Mouse (Mus musculus) bone marrow macrophage, adult 2 months (primary cell): Measurements from ENCODE around the gene Car14. TPM values are rescaled to one million over a fixed set of nuclear protein-coding genes. Genes with fewer than 3 reads are reported as not detected.

ENCODE experiments used
- H3K27ac ChIP-seq: 2 replicates; pipeline ENCODE4 v1.5.1; 2012; ENCODE audit warnings: low read depth, low read length; ENCODE audit not compliant: insufficient read depth
- H3K4me1 ChIP-seq: 2 replicates; pipeline ENCODE4 v1.6.1; 2012; ENCODE audit warnings: low read length; ENCODE audit not compliant: control insufficient read depth, insufficient read depth
- H3K4me3 ChIP-seq: 2 replicates; pipeline ENCODE4 v1.5.1; 2012; ENCODE audit warnings: mild to moderate bottlenecking, low read length, moderate library complexity; ENCODE audit not compliant: insufficient read depth
- CTCF ChIP-seq: IDR thresholded peaks from 2 replicates; pipeline ENCODE4 v1.5.1; 2012; ENCODE audit warnings: low read depth, mild to moderate bottlenecking, low read length, moderate library complexity
- POLR2A ChIP-seq: IDR thresholded peaks from 2 replicates; pipeline ENCODE4 v1.6.1; 2012; ENCODE audit warnings: mild to moderate bottlenecking, low read depth, low read length, borderline replicate concordance
- polyA plus RNA-seq: library from polyadenylated mRNA; stranded (reverse); fragments of >200 nt; gene quantifications from 2 replicates; pipeline ENCODE4 v1.2.4, GENCODE M21; 2012; ENCODE audit not compliant: missing spikeins, insufficient read depth, insufficient read length

Car14 gene
- not detected in 2 replicates for polyA plus RNA-seq

GRCm38 (mm10) chr3:95904568-95904967, at the start of gene Car14:
Gene Car14, minus strand, starts transcription at chr3:95904691.
- H3K4me1 ChIP-seq: peaks cover 10% of the 10 kb centered on the region
- peak within 1 kb of the TSS; percentile 27 for H3K4me3 ChIP-seq
- TF ChIP-seq POLR2A (no peak), CTCF (no peak)
- no peak within 1 kb of the TSS for H3K27ac ChIP-seq

DNA sequence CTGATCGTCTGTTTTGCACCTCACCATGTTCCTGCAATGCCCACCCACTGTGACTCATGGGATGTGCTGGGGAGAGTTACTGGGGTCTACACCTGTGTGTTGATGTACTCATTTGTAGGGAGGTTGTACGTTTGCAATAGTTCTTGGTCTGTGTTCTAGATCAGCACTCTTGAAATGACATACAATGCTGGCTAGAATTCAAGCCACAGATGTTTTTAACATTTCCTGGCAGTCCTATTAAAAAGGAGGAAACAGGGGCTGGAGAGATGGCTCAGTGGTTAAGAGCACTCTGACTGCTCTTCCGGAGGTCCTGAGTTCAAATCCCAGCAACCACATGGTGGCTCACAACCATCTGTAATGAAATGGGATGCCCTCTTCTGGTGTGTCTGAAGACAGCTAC, 49.0 kb upstream of the Car14 start:
- Histone ChIP-seq H3K4me1 (peaks cover 30% of the 10 kb centered on the region), H3K4me3 (no peak overlapping the region), H3K27ac (no peak overlapping the region)
- TF ChIP-seq POLR2A (no peak), CTCF (no peak)

- TF ChIP-seq CTCF (no peak), POLR2A (no peak)
- H3K4me3 ChIP-seq: no peak overlapping the region
- H3K27ac ChIP-seq: no peak overlapping the region
- peaks cover 29% of the 10 kb centered on the region for H3K4me1 ChIP-seq
Measured at GRCm38 (mm10) chr3:95953023-95953422, 48.5 kb upstream of the Car14 start.

- H3K4me3 ChIP-seq: peak overlapping the region; percentile 64
- H3K27ac ChIP-seq: peak overlapping the region; percentile 88
- peaks cover 20% of the 10 kb centered on the region for H3K4me1 ChIP-seq
Measured at GRCm38 (mm10) chr3:95951566-95951965, 47.1 kb upstream of the Car14 start.

DNA sequence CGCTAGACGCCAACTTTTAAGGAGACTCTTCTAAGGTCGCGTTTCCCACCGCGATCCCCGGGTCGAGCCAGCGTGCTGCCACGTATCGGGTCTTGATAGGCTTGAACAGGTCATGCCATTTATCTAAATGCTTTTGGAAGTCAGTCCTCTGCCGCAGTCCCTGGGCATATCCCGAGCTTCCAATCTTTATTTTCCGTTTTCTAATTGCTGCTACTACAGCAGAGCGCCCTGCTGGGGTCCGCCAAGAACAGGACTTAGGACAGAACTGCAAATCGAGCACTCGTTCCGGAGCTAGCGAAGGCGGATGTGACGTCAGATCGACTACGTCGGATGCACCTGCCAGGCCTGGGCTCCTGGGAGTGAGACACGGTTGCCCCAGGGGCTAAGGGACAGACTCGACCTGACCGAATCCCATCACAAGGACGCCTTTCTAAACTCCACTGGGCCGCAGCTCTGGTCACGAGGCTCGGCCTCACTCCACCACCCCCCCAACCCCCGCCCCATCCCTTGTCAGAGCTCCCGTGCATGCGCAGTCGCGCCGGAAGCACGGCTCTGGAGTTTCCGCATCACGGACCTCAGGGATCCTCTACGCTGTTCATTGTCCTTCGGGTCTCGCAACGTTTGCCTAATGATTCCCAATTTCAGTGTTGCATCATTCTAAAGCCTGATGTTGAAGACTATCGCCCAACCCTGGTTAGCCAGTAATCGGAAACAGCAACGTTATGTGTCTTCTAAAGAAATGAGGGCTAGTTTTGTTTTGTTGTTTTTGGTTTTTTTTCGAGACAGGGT, 46.5 kb upstream of the Car14 start:
- Histone ChIP-seq H3K27ac (peak overlapping the region; percentile 88), H3K4me3 (peak overlapping the region; percentile 64), H3K4me1 (peaks cover 17% of the 10 kb centered on the region)
- no peak for TF ChIP-seq CTCF
- TF ChIP-seq POLR2A: no peak

- TF ChIP-seq CTCF (no peak), POLR2A (no peak)
- no peak overlapping the region for H3K27ac ChIP-seq
- H3K4me1 ChIP-seq: peaks cover 9% of the 10 kb centered on the region
- H3K4me3 ChIP-seq: no peak overlapping the region
Measured at GRCm38 (mm10) chr3:95948325-95948724, 43.8 kb upstream of the Car14 start.

DNA sequence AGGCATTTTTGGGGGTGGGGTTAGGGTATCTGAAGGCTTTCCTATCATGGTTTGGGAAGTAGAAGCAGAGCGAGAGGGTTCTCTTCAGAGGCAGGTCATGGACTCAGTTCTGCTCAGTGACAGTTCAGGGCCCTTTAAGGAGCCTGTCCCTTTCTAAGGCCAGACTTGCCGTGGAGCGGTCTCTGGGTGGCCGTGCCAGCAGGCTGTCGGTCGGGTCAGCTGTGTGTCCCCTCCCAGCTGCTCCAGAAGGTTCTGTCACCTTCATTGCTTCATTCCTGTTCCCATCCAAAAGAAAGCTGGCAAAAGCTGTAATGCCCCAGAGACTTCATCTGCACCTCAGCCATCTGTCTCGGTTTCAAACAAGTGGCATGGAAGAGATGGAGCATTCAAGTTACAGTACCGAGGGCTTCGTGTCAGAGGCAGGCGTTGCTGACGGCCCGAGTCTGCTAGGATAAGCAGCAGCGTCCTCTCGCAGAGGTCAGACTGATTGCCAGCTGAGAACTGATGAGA, 41.3 kb upstream of the Car14 start:
- no peak for TF ChIP-seq POLR2A
- TF ChIP-seq CTCF: no peak
- H3K4me3 ChIP-seq: no peak overlapping the region
- no peak overlapping the region for H3K27ac ChIP-seq
- peaks cover 5% of the 10 kb centered on the region for H3K4me1 ChIP-seq

DNA sequence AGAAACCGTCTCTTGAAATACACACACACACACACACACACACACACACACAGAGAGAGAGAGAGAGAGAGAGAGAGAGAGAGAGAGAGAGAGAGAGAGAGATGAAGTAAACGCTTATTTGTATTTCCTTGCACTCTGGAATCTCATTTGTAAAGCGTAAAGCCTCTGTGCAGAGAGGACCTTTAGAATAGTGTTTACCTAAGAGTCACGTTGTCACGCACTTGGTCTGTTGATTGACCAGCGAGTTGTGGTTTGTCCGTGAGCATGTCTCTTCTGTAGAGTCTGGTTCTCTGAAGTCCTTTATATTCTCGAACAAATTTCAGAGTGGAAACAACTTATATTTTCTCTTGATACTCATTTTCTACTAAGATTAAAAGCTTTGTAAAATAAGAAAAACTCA, 40.3 kb upstream of the Car14 start:
- Histone ChIP-seq H3K4me3 (no peak overlapping the region), H3K4me1 (peaks cover 5% of the 10 kb centered on the region), H3K27ac (no peak overlapping the region)
- TF ChIP-seq POLR2A (no peak), CTCF (no peak)

- Histone ChIP-seq H3K27ac (no peak overlapping the region), H3K4me3 (no peak overlapping the region), H3K4me1 (peaks cover 5% of the 10 kb centered on the region)
- TF ChIP-seq CTCF: no peak
- TF ChIP-seq POLR2A: no peak
Measured at GRCm38 (mm10) chr3:95943226-95943625, 38.7 kb upstream of the Car14 start.

DNA sequence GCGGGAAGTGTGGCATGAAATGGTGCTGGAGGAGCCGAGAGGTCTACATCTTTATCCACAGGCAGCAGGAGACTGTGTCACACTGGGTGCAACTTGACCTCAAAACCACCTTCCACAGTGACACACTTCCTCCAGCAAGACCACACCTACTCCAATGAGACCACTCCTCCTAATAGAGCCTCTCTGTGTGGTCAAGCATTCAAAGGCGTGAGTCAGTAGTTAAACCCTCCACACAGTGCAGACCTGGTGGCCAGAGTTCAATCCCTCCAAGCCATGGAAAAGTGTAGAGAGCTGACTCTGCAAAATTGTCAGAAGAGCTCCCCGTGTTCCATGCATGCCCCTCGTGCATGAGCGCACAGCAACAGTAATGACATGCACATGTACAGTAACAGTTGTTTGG, 38.3 kb upstream of the Car14 start:
- H3K4me3 ChIP-seq: no peak overlapping the region
- H3K27ac ChIP-seq: no peak overlapping the region
- H3K4me1 ChIP-seq: peaks cover 5% of the 10 kb centered on the region
- no peak for TF ChIP-seq CTCF
- no peak for TF ChIP-seq POLR2A

DNA sequence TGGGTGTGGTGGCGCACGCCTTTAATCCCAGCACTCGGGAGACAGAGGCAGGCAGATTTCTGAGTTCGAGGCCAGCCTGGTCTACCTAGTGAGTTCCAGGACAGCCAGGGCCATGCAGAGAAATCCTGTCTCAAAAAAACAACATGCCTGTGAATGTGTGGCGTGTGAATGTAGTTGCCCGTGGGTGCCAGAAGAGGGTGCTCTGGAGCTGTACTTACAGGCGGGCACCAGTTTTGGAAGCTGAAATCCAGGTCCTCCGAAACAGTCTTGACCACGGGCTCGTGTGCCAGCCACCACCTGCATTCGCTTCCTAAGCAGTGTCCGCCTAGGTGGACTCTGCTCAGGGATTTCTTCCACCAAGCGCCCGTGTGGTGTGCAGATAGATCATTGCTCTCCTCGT, 34.3 kb upstream of the Car14 start:
- no peak overlapping the region for H3K4me3 ChIP-seq
- H3K27ac ChIP-seq: no peak overlapping the region
- peaks cover 8% of the 10 kb centered on the region for H3K4me1 ChIP-seq
- no peak for TF ChIP-seq POLR2A
- peak; percentile 74 for TF ChIP-seq CTCF
